Mouse (Mus musculus): Measurements from ENCODE around the gene Cdc34b. TPM values are rescaled to one million over a fixed set of nuclear protein-coding genes. Genes with fewer than 3 reads are reported as not detected.

The Cdc34b gene
- polyA plus RNA-seq, 1 experiment from 2014 or later, result 0.23 TPM

GRCm38 (mm10) chr11:94760364-94760763 is 18.8 kb downstream of the Cdc34b start:
- no peaks in the 10 kb centered on the region for H3K27me3 ChIP-seq (replicated peaks; ENCODE audit: control insufficient read depth, insufficient read depth, low read length)
- H3K4me3 ChIP-seq (ENCODE audit: low read depth, low read length), result no peak overlapping the region
- ATAC-seq (replicated peaks; ENCODE audit: low FRiP score) (no peak), DNase-seq (ENCODE audit: low spot score) (no peak)
- 71% methylated on average over 3 of the region's 3 CpGs for WGBS
- no peaks in the 10 kb centered on the region for H3K9me3 ChIP-seq (ENCODE audit: control insufficient read depth, low read length)
- no peaks in the 10 kb centered on the region for H3K4me1 ChIP-seq (replicated peaks; ENCODE audit: control insufficient read depth, insufficient read depth, low read length)
- no peaks in the 10 kb centered on the region for H3K36me3 ChIP-seq (ENCODE audit: control insufficient read depth, insufficient read depth, low read length)
- no peak overlapping the region for H3K4me2 ChIP-seq
- no peak overlapping the region for H3K27ac ChIP-seq (ENCODE audit: low read depth, low read length)
- H3K9ac ChIP-seq (ENCODE audit: low read depth, low read length), result no peak overlapping the region

- H3K27me3 ChIP-seq (replicated peaks; ENCODE audit: control insufficient read depth, insufficient read depth, low read length), result no peaks in the 10 kb centered on the region
- no peak overlapping the region for H3K4me3 ChIP-seq (ENCODE audit: low read depth, low read length)
- H3K9ac ChIP-seq (ENCODE audit: low read depth, low read length), result no peak overlapping the region
- no peak overlapping the region for H3K27ac ChIP-seq (ENCODE audit: low read depth, low read length)
- H3K4me2 ChIP-seq, result no peak overlapping the region
- ATAC-seq (replicated peaks; ENCODE audit: low FRiP score) (no peak), DNase-seq (ENCODE audit: low spot score) (no peak)
- WGBS, result 61% methylated on average over 7 of the region's 7 CpGs
- no peaks in the 10 kb centered on the region for H3K4me1 ChIP-seq (replicated peaks; ENCODE audit: control insufficient read depth, insufficient read depth, low read length)
- no peaks in the 10 kb centered on the region for H3K9me3 ChIP-seq (ENCODE audit: control insufficient read depth, low read length)
- no peaks in the 10 kb centered on the region for H3K36me3 ChIP-seq (ENCODE audit: control insufficient read depth, insufficient read depth, low read length)
Measured at GRCm38 (mm10) chr11:94760799-94761198, 19.2 kb downstream of the Cdc34b start.

GRCm38 (mm10) chr11:94762281-94762680 is 20.7 kb downstream of the Cdc34b start:
- H3K36me3 ChIP-seq (ENCODE audit: control insufficient read depth, insufficient read depth, low read length), result no peaks in the 10 kb centered on the region
- H3K4me3 ChIP-seq (ENCODE audit: low read depth, low read length), result no peak overlapping the region
- 81% methylated on average over 1 of the region's 1 CpGs for WGBS
- no peaks in the 10 kb centered on the region for H3K4me1 ChIP-seq (replicated peaks; ENCODE audit: control insufficient read depth, insufficient read depth, low read length)
- H3K27me3 ChIP-seq (replicated peaks; ENCODE audit: control insufficient read depth, insufficient read depth, low read length), result no peaks in the 10 kb centered on the region
- no peak overlapping the region for H3K4me2 ChIP-seq
- ATAC-seq (replicated peaks; ENCODE audit: low FRiP score) (no peak), DNase-seq (ENCODE audit: low spot score) (no peak)
- H3K9me3 ChIP-seq (ENCODE audit: control insufficient read depth, low read length), result no peaks in the 10 kb centered on the region
- H3K27ac ChIP-seq (ENCODE audit: low read depth, low read length), result no peak overlapping the region
- H3K9ac ChIP-seq (ENCODE audit: low read depth, low read length), result no peak overlapping the region

GRCm38 (mm10) chr11:94762775-94763174 is 21.2 kb downstream of the Cdc34b start:
- H3K4me1 ChIP-seq (replicated peaks; ENCODE audit: control insufficient read depth, insufficient read depth, low read length), result no peaks in the 10 kb centered on the region
- H3K9ac ChIP-seq (ENCODE audit: low read depth, low read length), result no peak overlapping the region
- ATAC-seq (replicated peaks; ENCODE audit: low FRiP score) (no peak), DNase-seq (ENCODE audit: low spot score) (no peak)
- no peaks in the 10 kb centered on the region for H3K36me3 ChIP-seq (ENCODE audit: control insufficient read depth, insufficient read depth, low read length)
- WGBS, result 36% methylated on average over 6 of the region's 6 CpGs
- H3K27me3 ChIP-seq (replicated peaks; ENCODE audit: control insufficient read depth, insufficient read depth, low read length), result no peaks in the 10 kb centered on the region
- H3K4me2 ChIP-seq, result no peak overlapping the region
- H3K9me3 ChIP-seq (ENCODE audit: control insufficient read depth, low read length), result no peaks in the 10 kb centered on the region
- H3K27ac ChIP-seq (ENCODE audit: low read depth, low read length), result no peak overlapping the region
- no peak overlapping the region for H3K4me3 ChIP-seq (ENCODE audit: low read depth, low read length)

- H3K27ac ChIP-seq (ENCODE audit: low read depth, low read length), result no peak overlapping the region
- H3K36me3 ChIP-seq (ENCODE audit: control insufficient read depth, insufficient read depth, low read length), result no peaks in the 10 kb centered on the region
- no peak overlapping the region for H3K4me2 ChIP-seq
- DNase-seq (ENCODE audit: low spot score), result no peak
- no peak for ATAC-seq (replicated peaks; ENCODE audit: low FRiP score)
- H3K4me3 ChIP-seq (ENCODE audit: low read depth, low read length), result no peak overlapping the region
- H3K27me3 ChIP-seq (replicated peaks; ENCODE audit: control insufficient read depth, insufficient read depth, low read length), result no peaks in the 10 kb centered on the region
- H3K4me1 ChIP-seq (replicated peaks; ENCODE audit: control insufficient read depth, insufficient read depth, low read length), result no peaks in the 10 kb centered on the region
- H3K9me3 ChIP-seq (ENCODE audit: control insufficient read depth, low read length), result no peaks in the 10 kb centered on the region
- WGBS, result 91% methylated on average over 2 of the region's 2 CpGs
- no peak overlapping the region for H3K9ac ChIP-seq (ENCODE audit: low read depth, low read length)
Measured at GRCm38 (mm10) chr11:94767241-94767640, 25.7 kb downstream of the Cdc34b start.

GRCm38 (mm10) chr11:94772363-94773055 is 30.9 kb downstream of the Cdc34b start:
- WGBS, result 63% methylated on average over 3 of the region's 3 CpGs
- no peaks in the 10 kb centered on the region for H3K9me3 ChIP-seq (ENCODE audit: control insufficient read depth, low read length)
- H3K4me1 ChIP-seq (replicated peaks; ENCODE audit: control insufficient read depth, insufficient read depth, low read length), result no peaks in the 10 kb centered on the region
- H3K9ac ChIP-seq (ENCODE audit: low read depth, low read length), result no peak overlapping the region
- ATAC-seq (replicated peaks; ENCODE audit: low FRiP score) (no peak), DNase-seq (ENCODE audit: low spot score) (no peak)
- no peaks in the 10 kb centered on the region for H3K36me3 ChIP-seq (ENCODE audit: control insufficient read depth, insufficient read depth, low read length)
- H3K27ac ChIP-seq (ENCODE audit: low read depth, low read length), result no peak overlapping the region
- no peak overlapping the region for H3K4me2 ChIP-seq
- H3K4me3 ChIP-seq (ENCODE audit: low read depth, low read length), result no peak overlapping the region
- H3K27me3 ChIP-seq (replicated peaks; ENCODE audit: control insufficient read depth, insufficient read depth, low read length), result no peaks in the 10 kb centered on the region

GRCm38 (mm10) chr11:94773851-94774250 is 32.3 kb downstream of the Cdc34b start:
- DNase-seq (ENCODE audit: low spot score) (no peak), ATAC-seq (replicated peaks; ENCODE audit: low FRiP score) (no peak)
- Histone ChIP-seq H3K9me3 (ENCODE audit: control insufficient read depth, low read length) (no peaks in the 10 kb centered on the region), H3K36me3 (ENCODE audit: control insufficient read depth, insufficient read depth, low read length) (no peaks in the 10 kb centered on the region), H3K4me2 (no peak overlapping the region), H3K27ac (ENCODE audit: low read depth, low read length) (no peak overlapping the region), H3K4me1 (replicated peaks; ENCODE audit: control insufficient read depth, insufficient read depth, low read length) (no peaks in the 10 kb centered on the region), H3K27me3 (replicated peaks; ENCODE audit: control insufficient read depth, insufficient read depth, low read length) (no peaks in the 10 kb centered on the region), H3K9ac (ENCODE audit: low read depth, low read length) (no peak overlapping the region), H3K4me3 (ENCODE audit: low read depth, low read length) (no peak overlapping the region)
- 54% methylated on average over 1 of the region's 1 CpGs for WGBS

- no peaks in the 10 kb centered on the region for H3K4me1 ChIP-seq (replicated peaks; ENCODE audit: control insufficient read depth, insufficient read depth, low read length)
- H3K27me3 ChIP-seq (replicated peaks; ENCODE audit: control insufficient read depth, insufficient read depth, low read length), result no peaks in the 10 kb centered on the region
- no peak overlapping the region for H3K4me2 ChIP-seq
- 77% methylated on average over 5 of the region's 5 CpGs for WGBS
- no peaks in the 10 kb centered on the region for H3K9me3 ChIP-seq (ENCODE audit: control insufficient read depth, low read length)
- ATAC-seq (replicated peaks; ENCODE audit: low FRiP score) (no peak), DNase-seq (ENCODE audit: low spot score) (no peak)
- no peaks in the 10 kb centered on the region for H3K36me3 ChIP-seq (ENCODE audit: control insufficient read depth, insufficient read depth, low read length)
- no peak overlapping the region for H3K27ac ChIP-seq (ENCODE audit: low read depth, low read length)
- H3K4me3 ChIP-seq (ENCODE audit: low read depth, low read length), result no peak overlapping the region
- H3K9ac ChIP-seq (ENCODE audit: low read depth, low read length), result no peak overlapping the region
Measured at GRCm38 (mm10) chr11:94774887-94775497, 33.4 kb downstream of the Cdc34b start.

GRCm38 (mm10) chr11:94782603-94783002 is 41.0 kb downstream of the Cdc34b start, which contains the start of gene Tmem92:
Gene Tmem92, minus strand, starts transcription at chr11:94782703.
- Histone ChIP-seq H3K9ac (ENCODE audit: low read depth, low read length) (no peak within 1 kb of the TSS), H3K36me3 (ENCODE audit: control insufficient read depth, insufficient read depth, low read length) (no peaks in the 10 kb centered on the region), H3K9me3 (ENCODE audit: control insufficient read depth, low read length) (no peaks in the 10 kb centered on the region), H3K4me2 (no peak within 1 kb of the TSS), H3K4me1 (replicated peaks; ENCODE audit: control insufficient read depth, insufficient read depth, low read length) (no peaks in the 10 kb centered on the region), H3K27ac (ENCODE audit: low read depth, low read length) (no peak within 1 kb of the TSS), H3K4me3 (ENCODE audit: low read depth, low read length) (no peak within 1 kb of the TSS), H3K27me3 (replicated peaks; ENCODE audit: control insufficient read depth, insufficient read depth, low read length) (no peaks in the 10 kb centered on the region)
- ATAC-seq (replicated peaks; ENCODE audit: low FRiP score), result no peak
- DNase-seq (ENCODE audit: low spot score), result no peak
